Mouse (Mus musculus): ENCODE results near the gene S100z. TPM values are rescaled to one million over a fixed set of nuclear protein-coding genes. Genes with fewer than 3 reads are reported as not detected.

The S100z gene
- total RNA-seq, 2 experiments from 2014 or later = not detected

DNA sequence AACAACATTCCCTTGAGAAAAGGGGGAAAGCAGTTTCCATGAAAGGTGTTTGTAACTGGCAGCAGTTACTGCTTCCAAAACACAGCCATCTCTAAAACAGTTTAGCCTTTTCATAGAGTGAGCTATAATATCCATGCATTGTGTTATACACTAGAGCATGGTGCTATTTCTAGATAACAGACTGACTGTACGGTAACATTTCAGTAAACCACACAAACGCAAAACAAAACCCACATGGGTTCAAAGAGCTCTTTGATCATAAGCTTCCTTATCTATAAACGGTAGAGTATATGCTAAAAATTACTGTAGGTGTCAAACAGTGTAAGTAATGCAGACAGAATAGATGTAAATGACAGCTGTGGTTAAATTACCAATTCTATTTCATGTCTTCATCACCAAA, 28.8 kb downstream of the S100z start:
- no peak for DNase-seq (ENCODE audit: low spot score in 2 of 2)

DNA sequence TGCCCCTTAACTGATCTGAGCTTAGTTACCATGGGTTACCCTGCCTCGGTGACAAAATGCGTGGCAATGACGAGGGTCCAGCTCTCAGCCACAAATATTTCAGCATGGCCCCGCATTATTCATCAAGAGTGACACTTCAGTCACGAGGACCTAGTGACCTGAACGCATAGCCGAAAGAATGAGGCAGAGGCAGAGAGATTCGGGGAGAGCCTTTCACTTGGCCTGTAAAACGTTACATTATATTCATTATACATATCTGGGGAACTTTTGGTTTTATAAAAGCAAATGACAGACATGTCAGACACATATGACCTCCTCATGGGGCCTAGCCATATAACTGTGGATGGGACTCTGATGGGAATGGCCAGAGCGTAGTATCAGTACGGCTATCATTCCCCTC, 33.7 kb downstream of the S100z start, which contains the start of gene Crhbp:
Gene Crhbp (minus strand): TSS at position 101 of the 400 bp plus-strand sequence.
- no peak for DNase-seq (ENCODE audit: low spot score in 2 of 2)

DNA sequence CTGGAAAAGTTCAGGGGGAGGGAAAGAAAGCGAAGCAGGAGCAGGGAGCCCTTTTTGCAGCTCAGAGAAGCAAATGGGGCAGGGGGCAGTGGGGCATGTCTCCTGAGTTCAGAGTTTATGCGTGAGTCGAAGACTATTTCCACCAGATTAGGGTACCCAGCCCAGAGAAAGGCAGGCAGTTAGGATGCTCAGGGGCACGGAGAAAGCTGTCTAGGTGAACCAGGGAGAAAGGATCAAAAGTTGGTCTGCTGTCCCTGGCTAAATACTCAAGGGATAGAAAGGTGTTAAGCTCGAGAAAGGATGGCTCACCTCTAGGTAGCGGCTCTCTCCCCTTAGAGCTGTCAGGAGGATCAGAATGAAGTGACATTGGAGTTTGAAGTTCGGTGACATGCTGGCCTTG, 34.2 kb downstream of the S100z start:
- DNase-seq (ENCODE audit: low spot score in 2 of 2) = no peak

DNA sequence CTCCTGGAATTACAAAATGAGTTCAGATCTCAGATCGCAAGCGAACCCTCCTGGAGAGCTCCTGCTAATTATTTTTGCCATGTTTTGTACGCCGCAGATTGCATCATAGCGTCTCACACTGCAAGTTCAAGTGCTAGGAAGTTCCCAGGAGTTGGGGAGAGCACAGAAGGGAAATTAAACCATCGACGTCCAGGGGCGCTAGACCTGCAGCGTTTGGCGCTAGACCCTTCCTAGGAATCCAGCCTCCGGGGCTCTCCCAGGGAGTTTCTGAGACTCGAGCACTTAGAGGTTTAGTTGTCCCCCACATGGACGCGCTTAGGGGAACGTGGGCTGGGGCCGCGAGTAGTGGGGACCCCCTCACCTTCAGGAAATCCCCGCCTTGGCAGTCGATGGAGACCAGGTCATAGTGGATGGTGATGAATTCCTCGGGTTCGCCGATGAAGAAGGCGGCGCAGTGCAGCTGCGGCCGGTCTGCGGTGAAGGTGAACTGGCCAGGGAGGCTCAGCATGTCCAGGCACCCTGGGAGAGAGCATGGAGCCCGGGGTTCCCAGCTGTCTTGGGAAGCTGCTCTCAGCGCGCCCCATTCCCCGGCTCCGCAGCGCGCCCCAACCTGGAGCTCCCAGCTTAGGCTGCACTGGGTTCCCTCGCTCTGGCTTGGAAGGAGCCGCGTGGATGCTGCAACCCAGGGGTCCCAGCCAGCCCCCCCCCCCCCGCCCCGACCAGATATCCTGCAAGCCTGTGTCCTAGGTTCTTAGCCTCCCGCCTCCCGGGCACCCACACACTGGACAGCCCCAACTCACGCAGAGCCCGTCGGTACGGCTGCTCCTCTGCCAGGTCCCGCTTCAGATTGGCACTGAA, 34.9 kb downstream of the S100z start:
- DNase-seq (ENCODE audit: low spot score in 2 of 2) = no peak

DNA sequence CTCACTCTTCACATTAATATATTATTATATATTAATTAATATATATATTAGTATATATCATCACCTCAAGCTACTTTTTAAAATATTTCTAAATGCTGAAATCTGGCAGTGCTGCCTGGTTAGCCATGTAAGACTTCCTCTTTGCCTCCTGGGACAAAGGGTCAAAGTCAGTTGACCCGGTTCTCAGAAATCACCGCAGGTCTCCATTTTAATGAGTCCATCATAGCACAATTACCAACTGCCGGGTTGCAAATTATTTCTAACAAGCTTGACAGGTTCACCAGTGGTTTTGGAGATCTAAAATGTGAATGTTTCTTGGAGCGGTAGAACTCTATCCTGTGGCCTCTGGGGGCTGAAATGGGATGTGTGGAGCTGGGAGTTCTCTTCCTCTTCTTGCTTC, 35.6 kb downstream of the S100z start:
- DNase-seq (ENCODE audit: low spot score in 2 of 2) = no peak

DNA sequence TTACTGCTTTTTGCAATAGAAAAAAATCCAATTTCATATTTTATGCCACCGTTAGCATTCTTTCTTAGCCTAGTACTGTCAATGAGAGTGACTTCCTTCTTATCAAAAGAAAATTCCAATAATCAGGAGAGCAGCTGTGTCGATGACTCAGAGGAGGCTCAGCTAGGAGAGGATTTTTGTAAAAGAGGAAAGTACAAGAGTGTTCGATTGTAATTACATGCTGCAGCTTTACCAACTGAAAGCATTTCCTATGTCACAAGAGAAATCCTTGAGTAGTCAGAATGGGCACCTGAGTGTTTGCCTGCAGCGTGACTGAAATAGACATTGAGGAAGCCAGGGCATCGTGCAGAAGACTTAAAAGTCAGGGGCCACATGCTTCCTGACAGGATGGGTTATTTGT, 39.0 kb downstream of the S100z start:
- DNase-seq (ENCODE audit: low spot score in 2 of 2) = no peak

DNA sequence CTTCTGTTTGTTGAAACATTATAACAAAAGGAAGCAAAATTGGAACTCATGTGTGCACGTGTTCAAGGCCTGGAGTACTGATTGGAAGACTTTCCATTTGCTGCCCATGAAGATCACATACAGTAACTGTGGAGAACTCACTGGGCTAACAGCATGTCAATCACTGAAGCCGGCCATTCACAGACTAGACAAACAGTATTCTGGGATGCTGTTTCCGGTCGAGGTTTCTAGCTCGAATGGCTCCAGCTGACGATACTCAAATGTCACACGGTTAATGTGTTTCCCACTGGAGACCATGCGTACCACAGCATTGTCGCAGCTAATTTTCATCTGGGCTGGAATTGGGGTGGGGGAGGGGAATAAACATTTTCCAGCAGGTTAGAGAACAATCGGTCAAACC, 46.8 kb downstream of the S100z start:
- DNase-seq (ENCODE audit: low spot score in 2 of 2) = no peak

DNA sequence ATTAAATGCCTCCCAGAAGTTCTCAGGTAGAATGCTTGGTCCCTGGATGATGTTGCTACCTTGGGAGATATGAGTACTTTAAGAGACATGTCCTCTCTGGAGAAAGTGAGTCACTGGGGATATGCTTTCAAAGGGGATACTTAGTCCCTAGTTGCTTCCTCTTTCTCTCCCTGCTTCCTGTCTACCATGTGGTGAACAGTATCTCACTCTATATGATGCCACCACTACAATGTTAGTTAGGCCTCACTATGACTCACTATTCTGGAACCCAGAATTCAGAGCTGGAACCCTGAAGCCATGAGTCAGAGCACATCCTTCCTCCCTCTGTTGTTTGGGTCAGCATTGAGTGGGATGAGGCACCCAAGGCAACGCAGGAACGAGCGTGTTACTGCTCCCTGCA, 51.0 kb downstream of the S100z start:
- no peak for DNase-seq (ENCODE audit: low spot score in 2 of 2)

Other genes starting within 250 kb of the S100z start
- gene Pde8b, start 228.4 kb downstream of the S100z start, total RNA-seq (2021) = 100 to 1,000 TPM; 153 TPM
- 10 to 100 TPM; 54.9 to 59.5 TPM for gene Zbed3, start 155.1 kb downstream of the S100z start, total RNA-seq (2021)
- 10 to 100 TPM; 36.2 to 38.4 TPM for gene Aggf1, start 103.4 kb downstream of the S100z start, total RNA-seq (2021)
- gene Crhbp, start 33.8 kb downstream of the S100z start, total RNA-seq (2021) = not detected
- 1 to 10 TPM in 1 of 2 experiments, under 1 TPM in 1; 0.42 to 3.1 TPM for gene F2rl1, start 46.5 kb upstream of the S100z start, total RNA-seq (2021)
- 100 to 1,000 TPM; 103 to 110 TPM for gene F2r, start 139.8 kb upstream of the S100z start, total RNA-seq (2021)
- gene F2rl2, start 218.1 kb upstream of the S100z start, total RNA-seq (2021) = under 1 TPM; 0.39 to 0.90 TPM